Mouse (Mus musculus) hindbrain, embryonic 11.5 days (tissue): ENCODE measurements around the gene Pip4k2a. TPM values are rescaled to one million over a fixed set of nuclear protein-coding genes. Genes with fewer than 3 reads are reported as not detected.

Experiments
- ATAC-seq: fragments of 200-750 bp; cut with Nextera tagmentation; 2 replicates; pipeline ENCODE4 v1.8.0; 2017; ENCODE audit warnings: mild to moderate bottlenecking, moderate TSS enrichment, moderate library complexity; ENCODE audit not compliant: low FRiP score
- DNase-seq: peaks from one replicate; pipeline ENCODE4 v3.0.0-alpha.2; 2015; ENCODE audit warnings: low spot score
- H3K27ac ChIP-seq: fragments of 300-500 bp; sonication (generic); 2 replicates; pipeline ENCODE4 v1.5.1; 2014; ENCODE audit warnings: mild to moderate bottlenecking, low read depth, low read length
- H3K27me3 ChIP-seq: fragments of 300-500 bp; sonication (generic); 2 replicates; pipeline ENCODE4 v1.6.1; 2014; ENCODE audit warnings: mild to moderate bottlenecking, low read length, moderate library complexity, mixed read lengths; ENCODE audit not compliant: control insufficient read depth, insufficient read depth
- H3K36me3 ChIP-seq: fragments of 300-500 bp; sonication (generic); 2 replicates; pipeline ENCODE4 v1.6.1; 2014; ENCODE audit warnings: mild to moderate bottlenecking, low read length, moderate library complexity, mixed read lengths; ENCODE audit not compliant: control insufficient read depth, insufficient read depth
- H3K4me1 ChIP-seq: fragments of 300-500 bp; sonication (generic); replicated peaks from 2 replicates; pipeline ENCODE4 v1.6.1; 2014; ENCODE audit warnings: low read length, mixed read lengths; ENCODE audit not compliant: control insufficient read depth, insufficient read depth
- H3K4me2 ChIP-seq: fragments of 300-500 bp; sonication (generic); replicated peaks from 2 replicates; pipeline ENCODE4 v1.6.1; 2014; ENCODE audit warnings: mild to moderate bottlenecking, low read depth, low read length
- H3K4me3 ChIP-seq: fragments of 300-500 bp; sonication (generic); 2 replicates; pipeline ENCODE4 v1.5.1; 2014; ENCODE audit warnings: low read depth, low read length
- H3K9ac ChIP-seq: fragments of 300-500 bp; sonication (generic); 2 replicates; pipeline ENCODE4 v1.6.1; 2014; ENCODE audit warnings: low read depth, low read length
- H3K9me3 ChIP-seq: fragments of 300-500 bp; sonication (generic); 2 replicates; pipeline ENCODE4 v1.6.1; 2016; ENCODE audit warnings: low read length; ENCODE audit not compliant: control insufficient read depth
- WGBS: fragments of 180-500 bp; shearing (Covaris S2); extraction: QIAGEN DNeasy Blood & Tissue Kit; methylation state at CpG from one replicate; pipeline ENCODE4 v1.1.7; 2014; 5-methylcytosine and 5-hydroxymethylcytosine counted together
- polyA plus RNA-seq: library from polyadenylated mRNA; unstranded; fragments of >200 nt; fragmentation: Nextera tagmentation; extraction: Ambion mirVana; gene quantifications from 2 replicates; pipeline ENCODE4 v1.2.1, GENCODE M21; 2014

The Pip4k2a gene
- polyA plus RNA-seq, 1 experiment from 2014 or later: 10.8 TPM

DNA sequence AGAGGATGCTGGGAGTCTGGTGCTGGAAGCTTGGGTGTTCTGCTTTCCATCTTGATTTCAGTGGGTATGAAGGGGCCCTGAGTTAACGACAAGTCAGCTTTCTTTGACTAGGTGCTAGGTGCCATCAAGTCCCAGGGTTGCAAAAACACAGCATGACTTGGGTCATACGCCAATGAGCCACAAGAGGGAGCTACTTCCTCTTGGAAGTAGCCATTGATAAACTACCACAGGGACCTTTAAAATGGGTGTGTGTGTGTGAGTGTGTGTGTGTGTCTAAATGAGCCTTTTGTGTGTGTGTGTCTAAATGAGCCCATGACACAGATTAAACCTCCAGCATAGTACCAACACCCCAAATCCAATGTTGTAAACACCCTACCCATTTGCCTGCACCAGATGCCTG lies 125.1 kb downstream of the Pip4k2a start:
- Histone ChIP-seq H3K4me2 (no peak overlapping the region), H3K9me3 (no peaks in the 10 kb centered on the region), H3K27ac (no peak overlapping the region), H3K4me3 (no peak overlapping the region), H3K36me3 (no peaks in the 10 kb centered on the region), H3K9ac (no peak overlapping the region), H3K4me1 (no peaks in the 10 kb centered on the region), H3K27me3 (no peaks in the 10 kb centered on the region)
- no peak; the same call in 1 of the 2 replicates for ATAC-seq
- peak; percentile 77 for DNase-seq
- 15% methylated on average over 2 of the region's 2 CpGs for WGBS

DNA sequence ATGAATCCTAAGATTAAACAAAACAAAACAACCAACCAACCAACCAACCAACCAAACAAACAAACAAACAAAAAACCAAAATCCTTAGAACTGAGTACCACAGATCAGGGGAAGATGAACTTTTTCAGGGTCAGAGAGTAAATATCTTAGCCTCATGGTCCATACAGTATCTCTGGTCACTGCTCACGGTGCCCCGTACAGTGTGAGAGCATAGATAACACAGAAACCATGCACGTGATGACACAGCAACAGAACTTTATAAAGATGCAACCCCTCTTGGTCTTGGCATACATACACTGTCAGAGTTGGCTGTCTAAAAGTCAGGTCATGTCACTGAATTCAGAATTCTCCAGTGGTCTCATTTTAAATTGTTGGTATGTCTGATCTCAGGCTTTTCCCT lies 126.8 kb downstream of the Pip4k2a start:
- DNase-seq (no peak), ATAC-seq (no peak)
- Histone ChIP-seq H3K4me1 (no peaks in the 10 kb centered on the region), H3K27ac (no peak overlapping the region), H3K9me3 (no peaks in the 10 kb centered on the region), H3K9ac (no peak overlapping the region), H3K4me3 (no peak overlapping the region), H3K4me2 (no peak overlapping the region), H3K36me3 (no peaks in the 10 kb centered on the region), H3K27me3 (no peaks in the 10 kb centered on the region)
- WGBS: 91% methylated on average over 3 of the region's 3 CpGs

DNA sequence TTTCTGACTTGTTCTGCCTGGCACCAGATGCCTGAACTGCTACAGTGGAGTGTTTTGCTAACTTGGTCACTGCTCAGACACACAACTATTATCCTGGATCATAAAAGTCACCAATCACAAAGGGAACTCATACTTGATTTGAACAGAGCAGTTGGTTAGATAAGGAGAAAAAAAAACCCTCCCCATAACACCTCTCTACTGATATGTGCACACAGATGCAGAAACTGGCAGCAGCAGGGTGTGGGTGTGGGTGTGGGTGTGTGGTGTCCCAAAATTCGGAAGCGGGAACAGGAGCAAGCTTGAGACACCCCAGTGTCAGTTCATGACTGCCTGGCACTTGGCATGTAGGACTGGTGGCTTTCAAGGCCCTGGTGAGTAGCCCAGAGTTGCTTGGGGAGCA lies 130.9 kb downstream of the Pip4k2a start:
- 96% methylated on average over 2 of the region's 2 CpGs for WGBS
- no peaks in the 10 kb centered on the region for H3K27me3 ChIP-seq
- H3K9ac ChIP-seq: no peak overlapping the region

DNA sequence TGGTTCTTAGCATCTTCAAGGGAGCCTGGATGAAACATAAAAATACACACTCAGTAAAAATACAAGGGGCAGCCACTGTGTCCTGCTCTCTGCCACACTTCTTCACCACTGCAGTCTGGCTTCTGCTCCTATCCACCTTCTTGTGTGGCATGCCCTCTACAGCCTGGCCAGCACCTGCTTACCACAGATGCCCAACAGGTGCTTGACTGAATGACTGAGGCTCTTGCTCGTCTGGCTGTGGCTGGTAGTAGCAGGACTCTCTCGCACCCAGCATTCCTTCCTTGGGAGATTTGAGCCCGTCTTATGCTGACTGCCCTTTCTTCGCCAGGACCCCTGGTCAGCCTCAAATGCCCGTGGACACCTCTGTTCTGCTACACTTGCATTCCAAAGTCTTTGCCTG lies 133.2 kb downstream of the Pip4k2a start:
- no peaks in the 10 kb centered on the region for H3K4me1 ChIP-seq
- ATAC-seq: no peak
- no peak overlapping the region for H3K4me3 ChIP-seq
- DNase-seq: no peak
- H3K27ac ChIP-seq: no peak overlapping the region
- no peaks in the 10 kb centered on the region for H3K27me3 ChIP-seq
- no peaks in the 10 kb centered on the region for H3K36me3 ChIP-seq
- H3K9me3 ChIP-seq: no peaks in the 10 kb centered on the region
- no peak overlapping the region for H3K4me2 ChIP-seq
- 94% methylated on average over 5 of the region's 5 CpGs for WGBS
- no peak overlapping the region for H3K9ac ChIP-seq

More for the DNA sequence above, 130.9 kb downstream of the Pip4k2a start:
- DNase-seq: no peak
- Histone ChIP-seq H3K36me3 (no peaks in the 10 kb centered on the region), H3K4me2 (no peak overlapping the region), H3K4me3 (no peak overlapping the region), H3K27ac (no peak overlapping the region), H3K9me3 (no peaks in the 10 kb centered on the region), H3K4me1 (no peaks in the 10 kb centered on the region)
- no peak for ATAC-seq

- H3K27ac ChIP-seq: no peak overlapping the region
- H3K36me3 ChIP-seq: no peaks in the 10 kb centered on the region
- no peak for DNase-seq
- H3K9ac ChIP-seq: no peak overlapping the region
- ATAC-seq: no peak
- no peaks in the 10 kb centered on the region for H3K9me3 ChIP-seq
- no peaks in the 10 kb centered on the region for H3K4me1 ChIP-seq
- H3K27me3 ChIP-seq: no peaks in the 10 kb centered on the region
- WGBS: 83% methylated on average over 5 of the region's 5 CpGs
- H3K4me3 ChIP-seq: no peak overlapping the region
- no peak overlapping the region for H3K4me2 ChIP-seq
Observed at GRCm38 (mm10) chr2:18861607-18862158, 136.2 kb downstream of the Pip4k2a start.

DNA sequence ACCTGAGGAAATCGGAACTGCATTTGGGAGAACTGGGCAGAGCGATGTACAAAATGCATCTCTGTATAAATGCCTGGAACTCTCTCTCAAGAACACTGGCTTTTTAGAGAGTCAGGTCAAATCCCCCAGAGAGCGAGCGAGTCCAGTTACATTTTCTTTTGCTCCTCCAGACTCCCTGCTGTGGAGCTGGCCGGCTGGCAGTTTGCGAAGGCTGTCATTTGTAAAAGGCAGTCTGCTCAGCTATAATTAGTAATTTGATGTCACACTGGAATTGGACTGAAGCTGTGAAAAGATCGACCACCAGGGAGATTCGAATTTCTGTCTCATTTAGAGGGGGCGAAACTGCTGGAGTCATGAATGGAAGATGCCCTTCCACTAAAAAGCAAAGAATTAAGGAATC lies 137.2 kb downstream of the Pip4k2a start:
- DNase-seq: peak; percentile 41
- 15% methylated on average over 9 of the region's 9 CpGs for WGBS
- ATAC-seq: no peak
- Histone ChIP-seq H3K27ac (no peak overlapping the region), H3K9me3 (no peaks in the 10 kb centered on the region), H3K36me3 (no peaks in the 10 kb centered on the region), H3K9ac (no peak overlapping the region), H3K27me3 (no peaks in the 10 kb centered on the region), H3K4me2 (no peak overlapping the region), H3K4me3 (no peak overlapping the region), H3K4me1 (no peaks in the 10 kb centered on the region)

- H3K4me2 ChIP-seq: no peak overlapping the region
- H3K27ac ChIP-seq: no peak overlapping the region
- H3K36me3 ChIP-seq: no peaks in the 10 kb centered on the region
- H3K4me1 ChIP-seq: no peaks in the 10 kb centered on the region
- no peak overlapping the region for H3K4me3 ChIP-seq
- H3K27me3 ChIP-seq: no peaks in the 10 kb centered on the region
- no peak for ATAC-seq
- H3K9me3 ChIP-seq: no peaks in the 10 kb centered on the region
- no peak overlapping the region for H3K9ac ChIP-seq
- 83% methylated on average over 3 of the region's 3 CpGs for WGBS
- no peak for DNase-seq
Observed at GRCm38 (mm10) chr2:18857952-18858351, 140.0 kb downstream of the Pip4k2a start.

GRCm38 (mm10) chr2:18856461-18856860 lies 141.5 kb downstream of the Pip4k2a start:
- Histone ChIP-seq H3K4me2 (no peak overlapping the region), H3K4me3 (no peak overlapping the region), H3K4me1 (no peaks in the 10 kb centered on the region), H3K9ac (no peak overlapping the region), H3K27ac (no peak overlapping the region), H3K27me3 (no peaks in the 10 kb centered on the region), H3K36me3 (no peaks in the 10 kb centered on the region), H3K9me3 (no peaks in the 10 kb centered on the region)
- WGBS: 57% methylated on average over 13 of the region's 13 CpGs
- no peak for ATAC-seq
- no peak for DNase-seq

DNA sequence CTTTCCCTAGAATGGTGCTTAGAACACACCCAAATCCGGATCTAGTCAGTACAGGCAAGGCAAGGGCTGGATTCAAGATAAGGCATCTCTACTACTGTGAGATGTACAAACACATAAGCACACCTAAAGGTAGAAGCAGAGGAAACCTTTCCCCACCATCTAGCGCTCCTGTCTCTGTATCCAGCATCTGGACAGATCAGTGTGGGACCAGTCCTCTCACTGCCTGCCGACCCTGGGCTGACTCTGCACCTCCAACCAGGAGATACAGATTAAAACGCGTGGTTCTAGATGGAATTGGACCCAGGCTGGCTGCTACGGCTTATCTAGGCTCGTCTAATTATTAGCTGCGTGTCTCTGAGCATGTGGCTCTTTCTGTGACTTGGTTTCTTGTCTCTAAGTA lies 142.7 kb downstream of the Pip4k2a start:
- no peaks in the 10 kb centered on the region for H3K36me3 ChIP-seq
- H3K4me1 ChIP-seq: no peaks in the 10 kb centered on the region
- no peak for ATAC-seq
- H3K27ac ChIP-seq: no peak overlapping the region
- H3K9me3 ChIP-seq: no peaks in the 10 kb centered on the region
- WGBS: 79% methylated on average over 8 of the region's 8 CpGs
- no peak for DNase-seq
- H3K4me3 ChIP-seq: no peak overlapping the region
- H3K27me3 ChIP-seq: no peaks in the 10 kb centered on the region
- H3K9ac ChIP-seq: no peak overlapping the region
- no peak overlapping the region for H3K4me2 ChIP-seq
